Mouse (Mus musculus) heart, adult 2 months (tissue): ENCODE measurements at regions not wholly inside any gene's neighbourhood (a gene's known extent, or its start where the extent isn't known, plus 50 kb on each side); places are given as distances from the start of the nearest gene placed in this dataset.

Source experiments
- DNase-seq, 2 experiments: peaks; one replicate each; pipeline ENCODE4 v3.0.0; 2021
- H3K27ac ChIP-seq: fragments of 200-600 bp; 2 replicates; pipeline ENCODE4 v1.8.1; 2022
- H3K27me3 ChIP-seq: fragments of 200-500 bp; 2 replicates; pipeline ENCODE4 v1.6.1; 2012; ENCODE audit warnings: mild to moderate bottlenecking, low read length, inconsistent platforms, mixed read lengths; ENCODE audit not compliant: control insufficient read depth, insufficient read depth
- H3K36me3 ChIP-seq: fragments of 200-500 bp; 2 replicates; pipeline ENCODE4 v1.6.1; 2012; ENCODE audit warnings: low read length, inconsistent platforms; ENCODE audit not compliant: control insufficient read depth, insufficient read depth
- H3K4me1 ChIP-seq: fragments of 200-500 bp; 2 replicates; pipeline ENCODE4 v1.6.1; 2011; ENCODE audit warnings: low read length; ENCODE audit not compliant: control insufficient read depth, insufficient read depth
- H3K4me3 ChIP-seq: fragments of 200-600 bp; 2 replicates; pipeline ENCODE4 v1.8.1; 2022
- H3K79me2 ChIP-seq: fragments of 200-500 bp; replicated peaks from 2 replicates; pipeline ENCODE4 v1.6.1; 2012; ENCODE audit warnings: mild to moderate bottlenecking, inconsistent platforms, low read length, moderate library complexity, mixed read lengths; ENCODE audit not compliant: control insufficient read depth, insufficient read depth
- H3K9ac ChIP-seq: fragments of 200-500 bp; 2 replicates; pipeline ENCODE4 v1.6.1; 2012; ENCODE audit warnings: low read depth, mild to moderate bottlenecking, control low read depth, inconsistent platforms, low read length, mixed read lengths
- CTCF ChIP-seq: fragments of 200-600 bp; IDR thresholded peaks from 2 replicates; pipeline ENCODE4 v1.8.1; 2022; ENCODE audit warnings: antibody characterized with exemption, mild to moderate bottlenecking, moderate library complexity
- EP300 ChIP-seq: fragments of 200-500 bp; IDR thresholded peaks from 2 replicates; pipeline ENCODE4 v1.6.1; 2011; ENCODE audit warnings: low read depth, low read length, control low read depth; ENCODE audit not compliant: insufficient read depth
- POLR2A ChIP-seq: fragments of 200-500 bp; IDR thresholded peaks from 2 replicates; pipeline ENCODE4 v1.6.1; 2011; ENCODE audit warnings: mild to moderate bottlenecking, low read depth, low read length, control low read depth; ENCODE audit not compliant: insufficient read depth
- WGBS: fragments of 180-500 bp; shearing (Covaris S2); methylation state at CpG from one replicate; pipeline ENCODE4 v1.1.7; 2018; 5-methylcytosine and 5-hydroxymethylcytosine counted together
- intact Hi-C: fragments of 180-260 bp; cut with DNase I; formaldehyde crosslinking; loops from one replicate; pipeline ENCODE4 v1.15.1; 2025

GRCm38 (mm10) chr3:81782081-81782480, 150.3 kb upstream of the Ctso start:
- DNase-seq: no peak
- Histone ChIP-seq H3K9ac (no peak overlapping the region), H3K27me3 (no peaks in the 10 kb centered on the region), H3K36me3 (no peaks in the 10 kb centered on the region), H3K4me3 (no peak overlapping the region), H3K27ac (no peak overlapping the region), H3K79me2 (no peaks in the 10 kb centered on the region), H3K4me1 (no peaks in the 10 kb centered on the region)
- TF ChIP-seq POLR2A: no peak
- TF ChIP-seq EP300: no peak
- no peak for TF ChIP-seq CTCF
- WGBS: 84% methylated on average over 9 of the region's 9 CpGs
- intact Hi-C loops: no loop called here

- H3K27ac ChIP-seq: no peak overlapping the region
- H3K36me3 ChIP-seq: no peaks in the 10 kb centered on the region
- H3K4me1 ChIP-seq: no peaks in the 10 kb centered on the region
- DNase-seq: peak in 1 of 2 experiments; percentile 7
- intact Hi-C loops: loop anchor here (1.0 kb wide), 1 partner anchor 825 kb away; no protein-coding TSS in a partner anchor
- no peaks in the 10 kb centered on the region for H3K27me3 ChIP-seq
- no peaks in the 10 kb centered on the region for H3K79me2 ChIP-seq
- 24% methylated on average over 15 of the region's 15 CpGs for WGBS
- no peak overlapping the region for H3K4me3 ChIP-seq
- TF ChIP-seq EP300 (no peak), CTCF (peak; percentile 78), POLR2A (no peak)
- no peak overlapping the region for H3K9ac ChIP-seq
These were observed 149.4 kb upstream of the Ctso start for GRCm38 (mm10) chr3:81782921-81783541.

GRCm38 (mm10) chr3:81788915-81789314, 143.5 kb upstream of the Ctso start:
- H3K36me3 ChIP-seq: no peaks in the 10 kb centered on the region
- H3K4me1 ChIP-seq: no peaks in the 10 kb centered on the region
- H3K27me3 ChIP-seq: no peaks in the 10 kb centered on the region
- 62% methylated on average over 2 of the region's 2 CpGs for WGBS
- no peak overlapping the region for H3K9ac ChIP-seq
- no peaks in the 10 kb centered on the region for H3K79me2 ChIP-seq
- TF ChIP-seq POLR2A: no peak
- H3K27ac ChIP-seq: no peak overlapping the region
- DNase-seq: no peak
- H3K4me3 ChIP-seq: no peak overlapping the region
- intact Hi-C loops: no loop called here

- TF ChIP-seq CTCF (no peak), POLR2A (no peak), EP300 (no peak)
- no peak overlapping the region for H3K27ac ChIP-seq
- H3K4me3 ChIP-seq: no peak overlapping the region
- no peaks in the 10 kb centered on the region for H3K36me3 ChIP-seq
- intact Hi-C loops: no loop called here
- 68% methylated on average over 6 of the region's 6 CpGs for WGBS
- no peak overlapping the region for H3K9ac ChIP-seq
- no peaks in the 10 kb centered on the region for H3K79me2 ChIP-seq
- no peak for DNase-seq
- no peaks in the 10 kb centered on the region for H3K27me3 ChIP-seq
- no peaks in the 10 kb centered on the region for H3K4me1 ChIP-seq
These were observed 142.7 kb upstream of the Ctso start for GRCm38 (mm10) chr3:81789664-81790063.

GRCm38 (mm10) chr3:81802096-81802495, 130.3 kb upstream of the Ctso start:
- Histone ChIP-seq H3K9ac (no peak overlapping the region), H3K27ac (no peak overlapping the region), H3K27me3 (no peaks in the 10 kb centered on the region), H3K4me3 (no peak overlapping the region), H3K79me2 (no peaks in the 10 kb centered on the region), H3K4me1 (no peaks in the 10 kb centered on the region), H3K36me3 (no peaks in the 10 kb centered on the region)
- no peak for DNase-seq
- intact Hi-C loops: no loop called here
- 75% methylated on average over 2 of the region's 2 CpGs for WGBS
- no peak for TF ChIP-seq POLR2A
- TF ChIP-seq EP300: no peak
- no peak for TF ChIP-seq CTCF

- intact Hi-C loops: no loop called here
- DNase-seq: no peak
- Histone ChIP-seq H3K4me1 (no peaks in the 10 kb centered on the region), H3K27ac (no peak overlapping the region), H3K79me2 (no peaks in the 10 kb centered on the region), H3K4me3 (no peak overlapping the region), H3K36me3 (no peaks in the 10 kb centered on the region), H3K9ac (no peak overlapping the region), H3K27me3 (no peaks in the 10 kb centered on the region)
- 66% methylated on average over 4 of the region's 4 CpGs for WGBS
- TF ChIP-seq POLR2A (no peak), EP300 (no peak), CTCF (no peak)
These were observed 126.7 kb upstream of the Ctso start for GRCm38 (mm10) chr3:81805745-81806144.

GRCm38 (mm10) chr3:81809604-81810003, 122.8 kb upstream of the Ctso start:
- Histone ChIP-seq H3K27me3 (no peaks in the 10 kb centered on the region), H3K79me2 (no peaks in the 10 kb centered on the region), H3K4me1 (no peaks in the 10 kb centered on the region), H3K36me3 (no peaks in the 10 kb centered on the region), H3K9ac (no peak overlapping the region), H3K4me3 (no peak overlapping the region), H3K27ac (no peak overlapping the region)
- TF ChIP-seq EP300: no peak
- TF ChIP-seq CTCF: no peak
- TF ChIP-seq POLR2A: no peak
- WGBS: 68% methylated on average over 2 of the region's 2 CpGs
- intact Hi-C loops: no loop called here
- no peak for DNase-seq
